Comparison of ENCODE assay signal across 9 mouse cellular contexts in the genomic region with DNA sequence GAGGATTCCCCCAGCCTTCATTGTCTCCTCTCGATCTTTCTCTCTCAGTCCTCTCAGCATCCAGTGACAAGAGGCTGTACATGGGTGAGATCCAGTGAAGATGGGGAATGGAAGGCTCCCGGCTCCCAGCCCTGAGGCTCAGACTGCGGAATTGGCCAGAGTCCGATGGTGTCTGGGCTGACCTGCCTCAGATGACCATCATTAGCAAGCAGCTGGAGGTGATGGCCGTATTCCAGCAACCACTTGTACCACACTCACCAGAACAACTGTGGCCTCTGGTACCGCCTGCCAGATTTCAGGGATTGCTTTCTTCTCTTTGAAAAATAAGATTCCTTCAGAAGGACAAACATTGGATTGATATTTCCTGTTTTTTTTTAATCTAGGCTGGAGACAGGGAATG. TPM values are rescaled to one million over a fixed set of nuclear protein-coding genes. Genes with fewer than 3 reads are reported as not detected.
A peak's percentile ranks its signal among the peaks of the same experiment; 100 is the strongest.
DNase-seq lines count a peak whose midpoint lies in the region; ATAC-seq lines count a peak whose summit lies in the region.
"Had no signal": no experiment of that assay in that cellular context is flagged by ENCODE, and none has a peak within 500 bp of the region (broad histone marks: within the 10 kb centered on the region; RNA-seq: fewer than 3 reads in every experiment).

No protein-coding gene starts in this region.

- no peak overlapping the region for H3K4me3 ChIP-seq in kidney, embryonic 16.5 days (ENCODE audit: low read length)
- H3K4me3 ChIP-seq in hindbrain, embryonic 11.5 days (ENCODE audit: low read depth, low read length): no peak overlapping the region
- H3K4me3 ChIP-seq: hindbrain, embryonic 15.5 days had no signal

- H3K9me3 ChIP-seq in kidney, embryonic 16.5 days (ENCODE audit: low read length): no peaks in the 10 kb centered on the region
- H3K9me3 ChIP-seq in hindbrain, embryonic 11.5 days (ENCODE audit: control insufficient read depth, low read length): no peaks in the 10 kb centered on the region
- H3K9me3 ChIP-seq: hindbrain, embryonic 15.5 days had no signal

- intact Hi-C loops in heart, postnatal 25 days (cut with DNase I): no loop called here

- no peak overlapping the region for H3K9ac ChIP-seq in kidney, embryonic 16.5 days (replicated peaks; ENCODE audit: low read length)
- no peak overlapping the region for H3K9ac ChIP-seq in hindbrain, embryonic 11.5 days (ENCODE audit: low read depth, low read length)
- H3K9ac ChIP-seq: hindbrain, embryonic 15.5 days had no signal

- H3K27me3 ChIP-seq in kidney, embryonic 16.5 days (ENCODE audit: insufficient read depth, low read length): no peaks in the 10 kb centered on the region
- no peaks in the 10 kb centered on the region for H3K27me3 ChIP-seq in hindbrain, embryonic 11.5 days (ENCODE audit: control insufficient read depth, insufficient read depth, low read length)
- H3K27me3 ChIP-seq: hindbrain, embryonic 15.5 days had no signal

- no peak overlapping the region for H3K27ac ChIP-seq in kidney, embryonic 16.5 days (ENCODE audit: low read length)
- H3K27ac ChIP-seq in hindbrain, embryonic 11.5 days (ENCODE audit: low read depth, low read length): no peak overlapping the region
- H3K27ac ChIP-seq: hindbrain, embryonic 15.5 days had no signal

- no peak overlapping the region for H3K4me2 ChIP-seq in kidney, embryonic 16.5 days (replicated peaks; ENCODE audit: low read depth, low read length)
- no peak overlapping the region for H3K4me2 ChIP-seq in hindbrain, embryonic 11.5 days (replicated peaks; ENCODE audit: low read depth, low read length)
- H3K4me2 ChIP-seq: hindbrain, embryonic 15.5 days had no signal

- peaks cover 41% of the 10 kb centered on the region for H3K36me3 ChIP-seq in kidney, embryonic 16.5 days (ENCODE audit: insufficient read depth, low read length)
- peaks cover 8% of the 10 kb centered on the region; the same call in 1 of the 2 replicates for H3K36me3 ChIP-seq in hindbrain, embryonic 11.5 days (ENCODE audit: control insufficient read depth, insufficient read depth, low read length)

- WGBS in kidney, embryonic 16.5 days: 54% methylated on average over 6 of the region's 6 CpGs
- 73% methylated on average over 6 of the region's 6 CpGs for WGBS in hindbrain, embryonic 11.5 days

- no peak for ATAC-seq in kidney, embryonic 16.5 days (ENCODE audit: low FRiP score, low TSS enrichment)
- no peak for ATAC-seq in hindbrain, embryonic 11.5 days (ENCODE audit: low FRiP score)

- peaks cover 4% of the 10 kb centered on the region; the same call in 1 of the 2 replicates for H3K4me1 ChIP-seq in kidney, embryonic 16.5 days (ENCODE audit: insufficient read depth, low read length)
- H3K4me1 ChIP-seq in hindbrain, embryonic 11.5 days (replicated peaks; ENCODE audit: control insufficient read depth, insufficient read depth, low read length): no peaks in the 10 kb centered on the region

- DNase-seq in kidney, adult 11 months: peak; percentile 89
- peak; percentile 62 for DNase-seq in adrenal gland, postnatal 14 days
- peak; percentile 20 for DNase-seq in heart, postnatal 25 days (ENCODE audit: low spot score)
- DNase-seq in lung, postnatal 14 days: peak; percentile 65
- no peak for DNase-seq in spleen, postnatal 14 days (ENCODE audit: low spot score in 2 of 2)
- DNase-seq in thymus, postnatal 25 days: no peak
- no peak for DNase-seq in hindbrain, embryonic 11.5 days (ENCODE audit: low spot score)

RNA-seq across cellular contexts. Expression of a gene that starts 29.6 kb away (rescaled TPM):
- 158 and 165 TPM in 2 replicates for polyA plus RNA-seq in kidney, embryonic 16.5 days (2015; fragmentation: Nextera tagmentation; extraction: Ambion mirVana)
- 30.6 and 38.0 TPM in 2 replicates for total RNA-seq in adrenal gland, postnatal 14 days (2021)
- 10 to 100 TPM; 14.8 to 15.0 TPM for total RNA-seq in heart, postnatal 25 days (2021)
- polyA plus RNA-seq in hindbrain, embryonic 11.5 days (2014; fragmentation: Nextera tagmentation; extraction: Ambion mirVana): 190 and 204 TPM in 2 replicates

RNA-seq across cellular contexts. Expression of a gene that starts 29.8 kb away (rescaled TPM):
- 63.3 and 64.0 TPM in 2 replicates for polyA plus RNA-seq in kidney, embryonic 16.5 days (2015; fragmentation: Nextera tagmentation; extraction: Ambion mirVana)
- total RNA-seq in adrenal gland, postnatal 14 days (2021): 34.5 and 39.1 TPM in 2 replicates
- total RNA-seq in heart, postnatal 25 days (2021): 10 to 100 TPM; 26.2 to 28.9 TPM
- polyA plus RNA-seq in hindbrain, embryonic 11.5 days (2014; fragmentation: Nextera tagmentation; extraction: Ambion mirVana): 79.3 and 85.1 TPM in 2 replicates

Comparison
In these comparisons a context has a peak if more than half of its experiments do, and no peak if none do; other contexts are left out.
1. DNase-seq: peak in kidney, adult 11 months (single experiment), adrenal gland, postnatal 14 days (single experiment), heart, postnatal 25 days (single experiment) and lung, postnatal 14 days (single experiment); none in spleen, postnatal 14 days (0 of 2), thymus, postnatal 25 days (single experiment) and hindbrain, embryonic 11.5 days (single experiment).